Mouse (Mus musculus): ENCODE results near the gene Adam15.

DNA sequence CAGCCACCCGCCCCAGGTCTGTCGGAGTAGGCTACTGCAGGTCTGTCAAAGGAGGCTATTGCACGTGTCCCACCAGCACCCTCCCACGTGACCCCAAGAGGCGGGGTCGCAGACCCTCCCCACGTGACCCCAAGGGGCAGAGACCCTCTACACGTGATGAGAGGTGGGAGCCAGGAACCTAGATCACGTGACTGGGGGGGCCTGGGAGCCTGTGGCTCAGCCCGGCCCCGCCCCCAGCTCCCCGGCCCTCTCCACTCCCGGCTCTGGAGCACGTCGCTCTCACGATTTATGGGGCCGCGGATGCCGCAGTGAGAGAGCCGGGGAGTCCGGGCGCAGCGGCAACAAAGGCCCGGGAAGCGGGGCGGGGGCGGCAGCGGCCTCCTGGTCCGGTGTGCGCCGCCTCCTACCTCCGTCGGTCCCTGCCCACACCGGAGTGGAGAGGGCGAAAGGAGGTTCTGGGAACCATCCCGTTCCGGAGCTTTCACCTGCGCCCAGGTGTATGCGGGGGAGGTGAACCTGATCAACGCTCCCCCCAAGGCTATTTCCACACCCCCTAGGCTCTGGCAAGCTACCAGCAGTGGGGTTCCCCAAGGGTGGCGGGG is 29.1 kb downstream of the Adam15 start:
- TF ChIP-seq MYOG (IDR thresholded peaks at IDR 0.05; ENCODE audit: control insufficient read depth in 1 of 3, insufficient read depth in 1 of 3, insufficient read length in 2 of 3, low read depth in 2 of 3) (no peak), TCF12 (IDR thresholded peaks at IDR 0.05; ENCODE audit: insufficient read depth, poor library complexity, severe bottlenecking) (no peak), POLR2A (IDR thresholded peaks at IDR 0.05; ENCODE audit: insufficient read length, low read depth) (no peak), USF1 (IDR thresholded peaks at IDR 0.05; ENCODE audit: low read depth) (peak; percentile 50), MAX (IDR thresholded peaks at IDR 0.05; ENCODE audit: low read depth) (no peak), CEBPB (IDR thresholded peaks at IDR 0.05; ENCODE audit: insufficient read depth, poor library complexity, severe bottlenecking) (no peak), E2F4 (IDR thresholded peaks at IDR 0.05; ENCODE audit: insufficient read depth) (no peak), TCF3 (IDR thresholded peaks at IDR 0.05; ENCODE audit: insufficient read length, low read depth) (no peak), POLR2AphosphoS2 (IDR thresholded peaks at IDR 0.05; ENCODE audit: insufficient read length, low read depth) (no peak), SRF (IDR thresholded peaks at IDR 0.05; ENCODE audit: control insufficient read depth, insufficient read length, low read depth) (no peak), REST (IDR thresholded peaks at IDR 0.05; ENCODE audit: insufficient read depth, insufficient read length) (no peak), MYOD1 (IDR thresholded peaks at IDR 0.05; ENCODE audit: control insufficient read depth in 1 of 3, insufficient read length in 2 of 3, low read depth in 2 of 3) (no peak)
